Mouse (Mus musculus): Measurements from ENCODE around the gene Lrch4. TPM values are rescaled to one million over a fixed set of nuclear protein-coding genes. Genes with fewer than 3 reads are reported as not detected.
"Not testable (repeated sequence)": the region's sequence is repeated elsewhere in the genome, so short reads cannot be mapped to it uniquely, and the experiment has no call there.

Gene Lrch4
- polyA plus RNA-seq, 3 experiments from 2014 or later, result 57.9 to 66.2 (median 65.6) TPM

DNA sequence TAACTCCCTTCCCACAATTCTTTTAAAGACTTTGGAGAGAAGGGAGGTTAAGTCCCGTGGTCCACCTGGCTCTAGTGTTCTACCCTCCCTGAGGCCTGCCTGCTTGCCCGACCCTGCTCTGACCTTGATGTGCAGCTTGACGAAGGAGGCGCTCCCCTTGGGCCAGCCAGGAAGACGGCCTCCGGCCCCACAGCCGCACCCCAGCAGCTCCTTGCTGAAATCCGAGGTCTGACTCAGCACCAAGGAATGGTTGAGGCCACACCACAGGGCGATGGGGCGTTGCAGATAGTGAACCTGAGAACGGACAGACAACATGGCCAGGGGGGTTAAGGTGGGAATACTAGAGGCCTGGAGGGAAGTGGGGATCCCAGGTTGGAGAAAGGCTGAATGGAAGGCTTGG, 15.4 kb upstream of the Lrch4 start, which contains the start of gene Pcolce:
TSS of gene Pcolce (minus strand) at position 235 of the 400 bp plus-strand sequence.
- ATAC-seq, result no peak

DNA sequence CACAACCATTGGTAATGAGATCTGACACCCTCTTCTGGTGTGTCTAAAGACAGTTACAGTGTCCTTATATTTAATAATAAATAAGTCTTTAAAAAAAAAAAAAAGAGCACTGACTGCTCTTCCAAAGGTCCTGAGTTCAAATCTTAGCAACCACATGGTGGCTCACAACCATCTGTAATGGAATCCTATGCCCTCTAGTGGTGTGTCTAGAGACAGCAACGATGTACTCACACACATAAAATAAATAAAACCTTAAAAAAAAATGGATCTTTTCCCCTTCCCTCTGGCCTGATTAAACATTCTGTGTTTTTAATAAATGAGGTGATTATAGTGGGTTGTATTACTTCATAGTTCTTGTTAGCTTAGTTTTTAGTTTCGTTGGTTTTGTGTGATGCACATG, 14.0 kb upstream of the Lrch4 start:
- not testable (repeated sequence) for ATAC-seq

DNA sequence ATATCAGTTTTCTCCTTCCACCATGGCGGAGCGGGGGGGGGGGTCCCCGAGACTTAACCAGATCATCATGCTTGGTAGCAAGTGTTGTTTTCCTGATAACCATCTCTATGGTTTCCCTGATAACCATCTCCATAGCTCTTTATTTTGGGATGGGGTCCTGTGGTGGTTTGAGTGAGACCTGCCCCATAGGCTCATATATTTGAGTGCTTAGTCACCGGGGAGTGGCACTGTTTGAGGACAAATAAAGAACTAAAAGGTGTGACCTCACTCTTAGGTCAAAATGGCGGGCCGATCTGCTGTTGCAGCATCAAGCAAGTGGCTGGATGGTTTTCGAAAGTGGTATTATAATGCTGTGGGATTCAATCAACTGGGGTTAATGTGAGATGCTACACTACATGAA, 13.6 kb upstream of the Lrch4 start:
- no peak for ATAC-seq

DNA sequence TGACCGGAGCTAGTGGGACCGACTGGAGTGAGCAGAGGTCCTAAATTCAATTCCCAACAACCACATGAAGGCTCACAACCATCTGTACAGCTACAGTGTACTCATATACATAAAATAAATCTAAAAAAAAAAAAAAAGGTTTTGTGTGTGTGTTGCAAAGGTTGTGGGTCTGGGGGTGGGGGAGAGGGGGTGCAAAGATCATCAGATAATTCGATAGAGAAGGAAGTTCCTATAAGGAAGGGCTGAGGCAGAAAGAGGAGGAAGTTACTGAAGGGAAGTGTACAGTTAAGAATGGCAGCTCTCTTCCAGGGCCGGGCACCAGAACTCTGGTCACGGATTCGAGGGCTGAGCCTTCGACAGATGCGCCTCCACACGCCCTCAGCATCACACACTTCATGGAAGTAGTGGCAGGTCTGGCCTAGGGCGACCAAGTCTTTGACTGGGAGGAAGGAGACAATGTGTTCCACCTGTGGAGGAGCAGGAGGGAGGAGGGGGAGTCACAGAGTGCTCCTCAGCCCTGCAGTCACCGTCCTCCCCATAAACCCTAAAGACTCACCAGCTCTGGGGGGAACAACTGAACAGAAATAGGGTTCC, 4.9 kb upstream of the Lrch4 start:
- no peak for ATAC-seq

DNA sequence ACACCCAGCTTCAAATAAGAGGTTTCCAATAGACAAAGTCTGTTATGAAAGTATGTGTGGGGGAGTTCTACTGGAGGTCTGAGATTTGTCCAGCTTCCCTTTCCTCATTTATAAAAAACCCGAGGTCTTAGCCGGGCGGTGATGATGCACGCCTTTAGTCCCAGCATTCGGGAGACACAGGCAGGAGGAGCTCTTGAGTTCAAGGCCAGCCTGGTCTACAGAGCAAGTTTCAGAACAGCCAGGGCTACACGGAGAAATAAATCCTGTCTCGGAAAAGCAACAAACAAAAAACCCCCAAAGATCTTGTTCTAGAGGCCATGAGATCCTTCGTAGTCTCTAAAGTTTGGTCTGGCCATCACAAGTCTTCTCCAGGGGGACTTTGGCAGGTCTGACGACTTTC, 930 bp upstream of the Lrch4 start:
- ATAC-seq, result no peak

DNA sequence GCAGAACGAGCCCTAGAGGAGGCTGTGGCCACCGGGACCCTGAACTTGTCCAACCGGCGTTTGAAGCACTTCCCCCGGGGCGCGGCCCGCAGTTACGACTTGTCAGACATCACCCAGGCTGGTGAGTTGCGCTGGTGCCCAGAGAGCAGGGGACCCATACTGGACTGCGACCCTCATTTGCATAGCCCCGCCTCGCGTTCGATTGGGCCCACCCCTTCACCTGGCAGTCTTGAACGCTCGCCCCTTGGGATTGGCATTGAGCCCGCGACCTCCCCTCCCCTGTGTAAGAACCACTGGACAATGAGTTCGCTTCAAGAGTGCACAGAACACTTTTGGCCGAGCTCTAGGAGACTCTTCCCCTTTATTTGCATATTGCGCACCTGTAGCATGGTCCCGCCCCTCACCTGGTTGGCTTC, 393 bp downstream of the Lrch4 start:
- no peak for ATAC-seq

DNA sequence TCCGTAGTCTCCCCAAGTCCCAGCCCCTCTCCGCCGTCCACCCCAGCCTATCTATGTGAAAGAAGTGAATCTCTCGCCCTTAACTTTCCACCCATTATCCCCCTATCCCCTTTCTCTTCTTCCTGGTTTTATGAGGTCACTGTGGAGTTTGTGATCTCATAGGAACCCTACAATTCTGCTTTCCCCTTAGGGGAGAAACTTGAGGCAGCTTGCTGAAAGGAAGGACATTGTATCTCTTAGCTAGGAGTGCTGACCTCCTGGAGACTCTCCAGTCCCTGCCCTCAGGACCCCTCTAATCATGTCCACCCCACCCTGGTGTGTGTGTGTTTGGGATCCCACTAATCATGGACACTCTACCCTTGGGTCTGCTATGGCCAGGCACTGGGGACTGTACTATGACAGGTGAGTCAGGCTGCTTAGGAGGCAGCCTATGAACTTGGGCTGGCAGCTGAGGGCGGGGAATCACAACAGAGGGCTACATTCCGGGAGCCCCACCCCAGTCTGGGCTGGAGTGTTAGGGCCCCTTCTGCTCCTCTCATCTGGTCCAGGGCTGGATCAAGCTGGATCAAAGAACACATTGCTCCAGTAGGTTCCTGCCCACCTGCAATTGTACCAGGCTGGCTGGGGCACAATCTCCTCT, 1.1 kb downstream of the Lrch4 start:
- ATAC-seq, result no peak

DNA sequence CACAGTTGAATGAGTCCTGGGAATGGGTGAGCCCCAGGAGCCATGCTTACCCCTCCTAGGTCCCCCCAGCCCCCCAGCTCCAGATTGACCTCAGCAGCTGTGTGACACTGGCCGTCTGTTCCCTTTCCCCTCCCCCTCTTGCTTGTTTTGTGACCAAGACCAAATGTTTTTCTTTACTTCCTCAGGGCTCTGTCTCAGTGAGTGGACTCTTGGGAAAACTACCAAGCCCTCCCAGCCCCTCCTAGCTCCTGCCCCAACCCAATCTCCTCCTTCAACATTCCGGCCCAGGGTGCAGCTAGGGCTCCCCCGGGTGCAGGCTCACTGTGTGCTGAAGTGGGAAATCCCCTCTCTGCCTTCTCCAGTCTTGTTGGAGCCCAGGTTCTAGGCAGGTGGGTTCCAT, 1.7 kb downstream of the Lrch4 start:
- ATAC-seq, result no peak

DNA sequence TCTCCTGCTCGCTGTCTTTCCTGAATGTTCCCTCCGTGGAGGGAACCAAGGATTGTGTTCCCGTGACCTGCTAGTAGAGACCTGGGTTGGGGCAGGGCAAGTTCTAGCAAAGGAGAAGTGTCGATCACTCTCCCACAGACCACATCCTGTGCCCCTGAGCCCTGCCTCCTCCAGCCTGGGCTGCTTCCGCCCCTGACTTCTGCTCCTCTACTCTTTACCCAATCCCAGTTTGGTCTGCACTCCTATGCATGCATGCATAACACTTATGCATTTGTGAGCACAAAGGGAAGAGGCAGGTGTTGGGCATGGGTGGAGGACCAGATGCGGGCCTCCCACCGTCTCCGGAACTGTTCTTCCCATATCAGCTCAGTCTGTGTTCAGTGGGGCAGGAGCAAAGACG, 2.2 kb downstream of the Lrch4 start:
- ATAC-seq, result peak; percentile 56

DNA sequence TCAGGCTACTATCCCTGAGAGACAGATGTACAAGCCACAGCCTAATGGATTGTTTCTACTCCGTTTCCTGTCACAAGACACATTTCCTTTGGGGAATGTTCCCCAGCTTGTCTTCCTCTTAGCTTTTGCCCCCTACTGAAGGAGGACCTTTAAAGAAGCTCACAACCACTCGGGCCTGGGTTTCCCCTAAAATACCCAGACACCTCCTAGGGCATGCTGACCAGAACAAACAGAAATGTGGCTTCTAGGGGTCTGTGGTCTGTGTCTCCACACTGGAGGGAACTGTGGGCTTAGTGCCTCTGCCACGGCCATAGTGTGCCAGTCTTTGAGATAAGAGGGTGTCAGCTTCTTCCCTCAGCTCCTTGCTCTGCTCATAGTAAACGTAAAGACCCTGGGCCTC, 2.7 kb downstream of the Lrch4 start:
- no peak for ATAC-seq

DNA sequence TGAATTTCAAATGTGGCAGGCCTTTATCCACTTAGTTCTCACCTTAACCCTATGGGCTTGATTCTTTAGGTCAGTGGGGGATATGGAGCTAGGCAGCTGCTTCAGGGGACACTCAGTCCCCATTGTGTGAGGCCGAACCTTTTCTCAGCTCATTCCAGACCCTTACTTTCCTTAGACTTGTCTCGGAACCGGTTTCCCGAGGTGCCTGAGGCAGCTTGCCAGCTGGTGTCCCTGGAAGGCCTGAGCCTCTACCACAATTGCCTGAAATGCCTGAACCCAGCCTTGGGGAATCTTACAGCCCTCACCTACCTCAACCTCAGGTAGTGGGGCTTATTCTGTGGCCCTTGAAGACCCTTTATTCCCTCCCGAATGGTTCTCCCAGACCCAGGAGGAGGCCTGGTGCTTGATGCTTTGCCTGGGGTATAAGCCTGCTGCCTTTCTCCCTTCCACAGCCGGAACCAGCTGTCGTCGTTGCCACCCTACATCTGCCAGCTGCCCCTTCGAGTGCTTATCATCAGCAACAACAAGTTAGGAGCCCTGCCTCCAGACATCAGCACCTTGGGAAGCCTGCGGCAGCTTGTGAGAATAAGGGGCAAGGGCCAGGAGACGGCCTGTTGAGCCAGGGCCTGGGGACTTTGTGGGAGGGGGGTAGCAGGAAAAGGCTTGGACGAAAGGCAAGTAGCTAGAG, 4.6 kb downstream of the Lrch4 start:
- no peak for ATAC-seq

DNA sequence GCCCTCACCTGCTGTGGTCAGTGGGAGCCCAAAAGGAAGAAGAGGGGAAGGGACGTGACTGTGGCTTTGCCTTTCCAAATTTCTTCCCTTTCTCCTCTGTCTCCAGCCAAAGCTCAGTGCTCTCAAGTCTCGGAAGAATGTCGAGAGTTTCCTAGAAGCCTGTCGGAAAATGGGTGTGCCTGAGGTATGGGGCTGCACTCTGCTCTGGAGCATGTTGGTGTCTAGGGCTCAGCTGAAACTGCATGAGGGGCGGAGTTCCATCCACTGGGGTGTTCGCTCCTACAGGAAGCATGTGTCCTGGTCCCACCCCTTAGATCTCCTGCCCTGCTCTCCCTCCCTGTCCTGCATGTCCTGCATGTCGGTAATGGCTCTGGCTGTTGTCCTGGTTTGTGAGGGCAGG, 10.6 kb downstream of the Lrch4 start:
- ATAC-seq, result no peak

DNA sequence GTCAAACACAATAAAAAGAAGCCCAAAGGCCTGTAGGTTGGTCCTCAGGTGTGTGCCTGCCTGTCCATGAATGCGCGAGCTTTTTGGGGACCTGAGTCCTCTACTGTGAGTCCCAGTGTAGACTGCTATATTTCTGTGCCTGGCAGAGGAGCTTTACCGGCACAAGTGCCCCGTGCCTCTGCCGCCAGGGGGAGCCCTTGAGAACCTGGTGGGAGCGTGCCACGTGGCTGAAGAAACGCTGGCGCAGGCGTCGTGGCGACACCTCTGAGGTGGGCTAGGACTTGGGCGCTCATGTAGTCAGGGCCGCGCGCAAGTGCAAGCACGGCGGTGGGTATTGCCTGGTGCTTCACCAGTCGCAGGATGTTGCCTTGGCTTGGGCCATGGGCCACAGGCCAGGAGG, 12.1 kb downstream of the Lrch4 start, which contains the start of gene Sap25:
TSS of gene Sap25 (plus strand) at position 281 of the 400 bp plus-strand sequence.
- no peak for ATAC-seq

DNA sequence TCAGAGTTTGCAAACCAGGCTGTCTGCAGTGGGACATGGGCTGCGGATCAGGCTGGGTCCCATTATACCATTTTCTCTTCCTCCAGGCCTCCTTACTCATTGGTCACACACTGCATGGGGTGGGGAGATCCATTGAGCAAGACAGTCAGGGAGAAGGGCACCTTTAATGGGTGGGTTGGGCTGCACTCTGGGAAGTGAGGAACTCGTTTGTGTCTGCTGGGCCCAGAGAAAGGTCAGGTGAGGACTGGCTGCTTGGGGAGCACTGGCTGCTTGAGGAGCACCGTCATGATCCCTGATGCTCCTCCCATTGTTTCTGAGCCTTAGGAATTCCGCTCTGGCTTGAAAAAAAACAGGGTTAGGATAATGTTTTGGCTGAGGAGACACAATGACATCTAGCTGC, 14.0 kb downstream of the Lrch4 start:
- no peak for ATAC-seq

DNA sequence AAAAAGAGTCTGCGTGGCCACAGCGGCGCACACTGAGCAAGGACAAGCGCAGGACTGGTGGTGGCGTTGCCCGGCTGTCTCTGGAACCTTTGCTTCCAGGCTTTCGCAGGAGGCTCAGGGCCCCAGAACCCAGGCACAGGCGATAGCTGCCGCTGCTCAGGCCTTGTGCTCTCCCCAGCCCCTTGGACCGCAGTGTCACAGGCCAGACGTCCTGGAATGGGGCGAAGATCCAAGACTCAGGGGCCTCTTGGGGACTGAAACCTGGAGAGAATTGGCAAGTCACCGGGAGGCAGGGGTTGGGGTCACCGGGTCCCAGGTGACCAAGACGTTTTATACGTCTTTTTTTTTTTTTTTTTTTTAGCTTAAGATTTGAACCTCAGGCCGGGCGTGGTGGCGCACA, 15.6 kb downstream of the Lrch4 start:
- ATAC-seq, result no peak

DNA sequence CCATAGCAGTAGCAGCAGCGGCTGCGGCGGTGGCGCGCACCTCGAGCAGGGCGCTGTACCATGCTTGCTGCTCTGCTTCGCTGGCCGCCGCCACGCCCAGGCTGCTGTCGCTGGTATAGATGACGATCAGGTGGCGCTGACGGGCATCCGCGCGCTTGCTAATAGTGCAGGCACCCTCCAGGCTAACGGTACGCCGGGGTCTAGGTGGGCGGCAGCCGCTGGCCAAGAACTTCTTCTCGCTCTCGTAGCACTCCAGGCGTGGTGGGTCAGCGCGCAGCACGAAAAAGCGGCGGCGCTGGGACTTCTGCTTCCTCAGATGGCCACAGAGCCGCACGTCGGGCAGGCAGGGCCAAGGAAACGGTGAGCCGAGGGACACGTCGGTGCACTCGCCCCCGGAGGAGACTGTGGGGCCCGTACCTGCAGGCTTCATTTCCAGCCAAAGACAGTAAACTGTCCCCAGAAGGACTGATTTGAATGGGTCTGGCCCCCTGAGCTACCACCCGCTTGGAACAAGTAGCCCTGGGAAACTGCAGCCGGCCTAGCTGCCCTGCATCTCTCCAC, 16.2 kb downstream of the Lrch4 start:
- peak; percentile 51 for ATAC-seq

DNA sequence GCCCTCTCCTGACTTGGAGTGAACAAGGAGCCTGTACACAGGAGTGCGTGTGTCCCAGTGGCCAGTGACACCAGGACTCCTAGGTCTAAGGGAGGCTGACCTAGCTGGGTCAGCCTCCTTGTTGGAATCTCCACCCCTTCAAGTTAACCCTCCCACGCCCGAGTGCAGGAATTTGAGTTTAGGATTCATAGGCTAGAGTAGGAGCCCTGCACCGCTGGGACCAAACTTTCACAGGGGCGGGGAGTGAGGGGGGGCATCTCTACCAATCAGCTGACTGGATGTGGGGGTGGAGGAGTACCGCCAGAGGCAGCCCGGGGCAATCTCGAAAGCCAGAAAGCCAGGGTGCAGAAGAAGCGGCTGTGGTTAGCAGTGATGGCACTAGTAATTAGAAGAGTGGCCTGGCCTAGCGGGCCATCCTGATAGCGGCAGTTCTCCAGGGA, 16.8 kb downstream of the Lrch4 start, which contains the start of gene Irs3:
TSS of gene Irs3 (minus strand) at position 63 of the 440 bp plus-strand sequence.
- ATAC-seq, result no peak

DNA sequence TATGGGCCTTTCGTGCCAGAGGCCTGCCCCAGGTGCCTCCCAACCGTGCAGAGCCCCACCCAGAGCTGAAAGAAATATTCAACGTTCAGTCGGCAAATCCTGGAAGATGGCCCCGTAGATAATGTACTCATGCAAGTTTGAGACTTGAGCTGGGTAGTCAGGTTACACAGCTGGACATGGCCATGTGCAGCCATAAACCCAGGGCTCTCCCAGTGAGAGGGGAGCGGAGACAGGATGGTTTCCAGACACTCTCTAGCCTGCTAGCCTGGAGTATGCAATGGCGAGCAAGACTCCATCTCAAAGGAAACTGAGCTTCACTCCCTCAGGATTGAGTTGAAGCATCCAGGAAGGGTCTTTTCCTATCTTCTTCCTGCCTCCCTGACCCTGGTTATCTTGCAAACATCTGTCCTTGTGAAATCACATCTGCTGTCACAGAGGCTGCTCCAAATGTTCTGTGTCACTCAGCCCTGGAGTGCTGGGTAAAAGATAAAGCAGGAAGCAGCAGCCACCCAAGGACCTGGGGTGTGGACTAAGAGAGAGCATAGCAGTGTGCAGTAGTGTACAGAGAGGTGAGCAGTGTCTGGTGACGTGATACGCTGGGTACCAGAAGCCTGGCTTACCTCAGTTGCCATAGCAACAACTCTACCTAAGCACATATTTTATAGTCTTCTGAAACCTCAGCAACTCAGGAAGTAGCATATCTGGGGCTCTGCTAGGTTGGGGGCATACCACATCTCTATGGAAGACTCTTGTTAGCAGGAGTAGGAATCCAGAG, 19.1 kb downstream of the Lrch4 start:
- ATAC-seq, result peak; percentile 86

DNA sequence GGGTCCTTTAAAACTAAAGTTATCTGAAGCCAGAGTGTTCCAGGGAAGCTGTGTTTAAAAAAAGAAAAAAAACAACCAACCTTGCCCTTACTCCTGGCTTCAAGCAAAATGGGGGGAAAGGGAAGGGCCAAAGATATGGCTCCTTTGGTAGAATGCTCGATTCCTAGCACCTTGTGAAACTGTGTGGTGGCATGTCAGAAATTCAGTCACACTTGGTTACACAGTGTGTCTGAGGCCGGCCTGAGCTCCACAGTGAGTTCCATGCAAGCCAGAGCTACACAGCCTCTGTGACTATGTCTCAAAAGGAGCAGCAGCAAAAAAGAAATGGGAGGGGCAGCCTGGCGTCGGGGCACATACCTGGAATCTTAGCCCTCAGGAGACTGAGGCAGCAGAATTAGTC, 20.3 kb downstream of the Lrch4 start:
- ATAC-seq, result no peak

DNA sequence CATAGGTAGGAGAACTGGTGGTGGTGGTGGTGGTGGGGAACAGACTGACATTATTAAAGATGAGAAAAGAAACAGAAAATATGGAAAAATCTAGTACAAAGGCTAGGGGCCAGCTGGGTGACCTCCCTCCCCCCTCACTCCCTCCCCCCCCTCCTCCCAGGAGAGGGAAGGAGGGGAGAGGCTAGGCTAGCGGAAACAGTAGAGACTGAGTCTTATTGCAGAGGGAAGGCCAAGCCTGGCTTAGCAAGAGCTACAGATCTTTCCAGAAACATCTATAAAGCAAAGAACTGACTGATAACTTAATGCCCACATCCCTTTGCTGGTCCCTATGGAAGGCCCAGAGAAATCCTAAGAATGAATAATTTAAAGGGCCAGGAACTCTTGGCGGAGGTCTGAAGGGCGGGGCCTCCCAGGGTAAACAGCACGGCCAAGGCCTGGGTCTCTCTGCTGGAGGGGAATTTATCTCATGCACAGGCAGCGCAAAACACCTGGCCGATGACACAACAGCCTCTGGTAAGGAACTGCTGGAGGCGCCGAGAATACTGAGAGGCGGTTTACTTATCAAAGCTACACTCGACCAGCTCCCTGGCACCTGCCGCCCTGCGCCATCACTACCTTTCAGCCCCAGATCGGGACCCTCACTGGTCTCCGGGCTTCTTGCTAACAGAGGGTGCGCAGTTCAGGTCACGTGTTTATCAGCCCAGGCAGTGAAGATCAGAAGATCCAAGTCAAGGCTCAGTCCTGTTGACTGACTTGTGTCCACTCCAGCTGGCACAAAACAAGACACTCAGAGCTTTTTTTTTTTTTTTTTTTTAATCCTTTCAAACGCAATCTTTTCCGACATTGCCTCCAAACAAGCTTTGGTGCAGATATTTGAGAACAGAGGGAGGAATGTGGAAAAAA, 21.0 kb downstream of the Lrch4 start:
- no peak for ATAC-seq

DNA sequence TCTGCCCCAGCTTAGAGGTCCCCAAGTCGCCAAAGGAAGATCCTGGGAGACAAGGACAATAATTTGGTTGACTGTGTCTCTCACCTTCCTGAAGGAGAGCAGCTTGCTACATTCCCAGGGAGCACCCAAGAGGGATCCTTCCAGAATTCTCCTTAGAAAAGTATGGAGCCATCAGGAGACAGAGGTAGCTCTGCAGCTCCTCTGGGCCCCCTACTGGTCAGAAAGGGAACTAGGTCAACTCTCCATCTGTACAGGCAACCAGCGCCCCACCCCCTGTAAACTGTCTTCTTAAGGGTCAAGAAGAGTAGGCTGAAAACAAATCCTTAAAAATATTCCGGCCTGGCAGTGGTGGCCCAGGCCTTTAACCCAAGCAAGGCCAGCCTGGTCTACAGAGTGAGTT, 23.6 kb downstream of the Lrch4 start:
- ATAC-seq, result no peak

DNA sequence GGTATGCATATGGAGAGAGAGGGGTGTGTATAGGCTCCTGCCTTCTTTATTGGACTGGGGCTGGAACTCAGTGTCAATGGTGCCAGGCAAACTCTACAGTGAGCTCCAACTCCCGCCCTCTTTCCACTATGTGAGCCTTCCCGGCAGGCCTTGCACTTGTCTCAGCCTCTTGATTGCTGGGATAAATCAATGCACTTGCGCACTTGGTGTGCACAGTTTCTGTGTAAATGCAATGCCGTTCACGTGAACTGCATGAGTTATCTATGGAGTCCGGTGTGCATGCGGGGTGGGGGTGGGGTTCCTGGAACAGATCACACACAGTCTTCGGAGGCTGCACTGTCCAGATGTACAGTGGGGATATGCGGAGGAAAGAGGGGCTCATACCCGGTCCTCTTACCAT, 24.4 kb downstream of the Lrch4 start:
- ATAC-seq, result no peak
